ENCODE assay signal across 19 mouse cellular contexts in the genomic region with DNA sequence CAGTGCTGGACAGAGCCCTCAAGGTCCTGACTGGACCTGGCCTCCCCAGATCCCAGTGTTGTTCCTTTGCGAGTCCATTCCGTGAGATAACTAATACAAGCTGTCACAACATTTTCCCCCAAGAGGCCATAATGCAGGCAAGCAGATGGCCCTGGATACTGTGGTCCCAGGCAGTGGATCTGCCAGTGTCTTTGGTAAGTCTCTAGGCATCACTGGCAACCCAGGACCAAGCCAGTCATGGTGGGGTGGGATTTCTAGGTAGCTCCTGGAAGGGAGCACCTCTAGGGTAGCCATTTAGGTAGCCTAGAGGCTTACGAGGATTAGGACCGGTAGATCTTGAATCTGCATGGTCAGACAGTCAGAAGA. TPM values are rescaled to one million over a fixed set of nuclear protein-coding genes. Genes with fewer than 3 reads are reported as not detected.
DNase-seq lines count a peak whose midpoint lies in the region; ATAC-seq lines count a peak whose summit lies in the region.
"Had no signal": no experiment of that assay in that cellular context is flagged by ENCODE, and none has a peak within 500 bp of the region (broad histone marks: within the 10 kb centered on the region; RNA-seq: fewer than 3 reads in every experiment).

No protein-coding gene starts in this region.

- ATAC-seq in midbrain, embryonic 11.5 days (ENCODE audit: low FRiP score): no peak
- peak; percentile 54 for ATAC-seq in hindbrain, embryonic 12.5 days (ENCODE audit: low FRiP score)
- ATAC-seq in midbrain, embryonic 13.5 days: no peak
- ATAC-seq in kidney, embryonic 14.5 days (ENCODE audit: low FRiP score, low TSS enrichment): no peak
- ATAC-seq: forebrain, embryonic 14.5 days; liver, embryonic 12.5 days had no signal

- H3K4me2 ChIP-seq in midbrain, embryonic 11.5 days: no peak overlapping the region
- peak overlapping the region; percentile 2; the same call in 1 of the 2 replicates for H3K4me2 ChIP-seq in hindbrain, embryonic 12.5 days (replicated peaks)
- H3K4me2 ChIP-seq in midbrain, embryonic 13.5 days (replicated peaks): peak overlapping the region; percentile 32; the same call in 1 of the 2 replicates
- no peak overlapping the region for H3K4me2 ChIP-seq in kidney, embryonic 14.5 days (replicated peaks; ENCODE audit: low read depth, low read length)
- H3K4me2 ChIP-seq: heart, embryonic 11.5 days; limb, embryonic 12.5 days; liver, embryonic 12.5 days; lung, embryonic 15.5 days had no signal

- H3K9ac ChIP-seq in midbrain, embryonic 11.5 days (ENCODE audit: low read length): no peak overlapping the region
- no peak overlapping the region for H3K9ac ChIP-seq in hindbrain, embryonic 12.5 days
- H3K9ac ChIP-seq in midbrain, embryonic 13.5 days (replicated peaks): peak overlapping the region; percentile 3; the same call in 1 of the 2 replicates
- no peak overlapping the region for H3K9ac ChIP-seq in kidney, embryonic 14.5 days (ENCODE audit: low read depth, low read length)
- H3K9ac ChIP-seq: limb, embryonic 12.5 days; liver, embryonic 12.5 days; lung, embryonic 15.5 days had no signal

- 0 out of 2 replicates have a peak, but pooled peaks cover 5% of the 10 kb centered on the region for H3K9me3 ChIP-seq in midbrain, embryonic 10.5 days (replicated peaks)
- no peaks in the 10 kb centered on the region for H3K9me3 ChIP-seq in midbrain, embryonic 11.5 days (ENCODE audit: control insufficient read depth, low read length)
- 0 out of 2 replicates have a peak, but pooled peaks cover 3% of the 10 kb centered on the region for H3K9me3 ChIP-seq in hindbrain, embryonic 12.5 days (replicated peaks)
- H3K9me3 ChIP-seq in midbrain, embryonic 13.5 days: 0 out of 2 replicates have a peak, but pooled peaks cover 4% of the 10 kb centered on the region
- H3K9me3 ChIP-seq in kidney, embryonic 14.5 days (ENCODE audit: control insufficient read depth, low read length): no peaks in the 10 kb centered on the region
- H3K9me3 ChIP-seq: liver, embryonic 12.5 days; lung, embryonic 15.5 days had no signal

- H3K4me1 ChIP-seq in midbrain, embryonic 10.5 days: peaks cover 21% of the 10 kb centered on the region
- peaks cover 6% of the 10 kb centered on the region for H3K4me1 ChIP-seq in midbrain, embryonic 11.5 days (ENCODE audit: control insufficient read depth, insufficient read depth, low read length)
- H3K4me1 ChIP-seq in hindbrain, embryonic 12.5 days: peaks cover 22% of the 10 kb centered on the region
- peaks cover 19% of the 10 kb centered on the region for H3K4me1 ChIP-seq in midbrain, embryonic 13.5 days (replicated peaks)
- H3K4me1 ChIP-seq in kidney, embryonic 14.5 days (ENCODE audit: control insufficient read depth, insufficient read depth, low read length): peaks cover 7% of the 10 kb centered on the region; the same call in 1 of the 2 replicates
- H3K4me1 ChIP-seq: liver, embryonic 12.5 days; lung, embryonic 15.5 days had no signal

- DNase-seq in midbrain, embryonic 10.5 days (ENCODE audit: low spot score): no peak
- no peak for DNase-seq in midbrain, embryonic 11.5 days (ENCODE audit: low spot score, missing footprints)
- no peak for DNase-seq in kidney, postnatal 36 days
- DNase-seq in urinary bladder, postnatal 14 days (ENCODE audit: low spot score): no peak
- DNase-seq: adrenal gland, postnatal 25 days; B cell, adult 2 months; cerebellum, adult 11-12 months; heart, postnatal 10 days; kidney, adult 8-10 months; lung, postnatal 4 days; thymus, postnatal 4 days had no signal

- H3K27ac ChIP-seq in midbrain, embryonic 10.5 days (replicated peaks): peak overlapping the region; percentile 57
- H3K27ac ChIP-seq in midbrain, embryonic 11.5 days (ENCODE audit: low read depth, low read length): no peak overlapping the region
- peak overlapping the region; percentile 5; the same call in 1 of the 2 replicates for H3K27ac ChIP-seq in hindbrain, embryonic 12.5 days
- H3K27ac ChIP-seq in midbrain, embryonic 13.5 days: no peak overlapping the region
- H3K27ac ChIP-seq in kidney, embryonic 14.5 days (ENCODE audit: low read depth, low read length): no peak overlapping the region
- H3K27ac ChIP-seq: limb, embryonic 12.5 days; liver, embryonic 12.5 days; lung, embryonic 15.5 days had no signal

- 0 out of 2 replicates have a peak overlapping the region, but pooled peaks have one; percentile 3 for H3K4me3 ChIP-seq in midbrain, embryonic 10.5 days
- no peak overlapping the region for H3K4me3 ChIP-seq in midbrain, embryonic 11.5 days (ENCODE audit: low read depth, low read length)
- H3K4me3 ChIP-seq in hindbrain, embryonic 12.5 days: no peak overlapping the region
- H3K4me3 ChIP-seq in midbrain, embryonic 13.5 days (replicated peaks): no peak overlapping the region
- H3K4me3 ChIP-seq in kidney, embryonic 14.5 days (ENCODE audit: low read length): no peak overlapping the region
- H3K4me3 ChIP-seq: limb, embryonic 12.5 days; liver, embryonic 12.5 days; lung, embryonic 15.5 days had no signal

- WGBS in midbrain, embryonic 10.5 days: 62% methylated on average over 4 of the region's 4 CpGs
- 51% methylated on average over 4 of the region's 4 CpGs for WGBS in midbrain, embryonic 11.5 days
- WGBS in hindbrain, embryonic 12.5 days: 45% methylated on average over 4 of the region's 4 CpGs
- WGBS in midbrain, embryonic 13.5 days: 53% methylated on average over 4 of the region's 4 CpGs
- WGBS in kidney, embryonic 14.5 days: 47% methylated on average over 4 of the region's 4 CpGs

- no peaks in the 10 kb centered on the region for H3K36me3 ChIP-seq in midbrain, embryonic 10.5 days
- H3K36me3 ChIP-seq in midbrain, embryonic 11.5 days (ENCODE audit: control insufficient read depth, insufficient read depth, low read length): no peaks in the 10 kb centered on the region
- no peaks in the 10 kb centered on the region for H3K36me3 ChIP-seq in hindbrain, embryonic 12.5 days
- H3K36me3 ChIP-seq in midbrain, embryonic 13.5 days: no peaks in the 10 kb centered on the region
- no peaks in the 10 kb centered on the region for H3K36me3 ChIP-seq in kidney, embryonic 14.5 days (ENCODE audit: control insufficient read depth, insufficient read depth, low read length)
- H3K36me3 ChIP-seq: limb, embryonic 12.5 days; liver, embryonic 12.5 days; lung, embryonic 15.5 days had no signal

- H3K27me3 ChIP-seq in midbrain, embryonic 10.5 days (ENCODE audit: low read depth, poor library complexity, severe bottlenecking): no peaks in the 10 kb centered on the region
- no peaks in the 10 kb centered on the region for H3K27me3 ChIP-seq in midbrain, embryonic 11.5 days (ENCODE audit: control insufficient read depth, insufficient read depth, low read length)
- peaks cover 2% of the 10 kb centered on the region; the same call in 1 of the 2 replicates for H3K27me3 ChIP-seq in hindbrain, embryonic 12.5 days
- H3K27me3 ChIP-seq in midbrain, embryonic 13.5 days: no peaks in the 10 kb centered on the region
- H3K27me3 ChIP-seq in kidney, embryonic 14.5 days (ENCODE audit: control insufficient read depth, insufficient read depth, low read length): no peaks in the 10 kb centered on the region
- H3K27me3 ChIP-seq: limb, embryonic 12.5 days; liver, embryonic 12.5 days; lung, embryonic 15.5 days had no signal

RNA-seq across cellular contexts. Expression of a gene that starts 0.4 kb away (rescaled TPM):
- 0.33 and 0.46 TPM in 2 replicates for polyA plus RNA-seq in midbrain, embryonic 10.5 days (2016; fragmentation: Nextera tagmentation; extraction: Ambion mirVana)
- 0.15 and 0.28 TPM in 2 replicates for polyA plus RNA-seq in midbrain, embryonic 11.5 days (2014; fragmentation: Nextera tagmentation; extraction: Ambion mirVana)
- polyA plus RNA-seq in hindbrain, embryonic 12.5 days (2016; fragmentation: Nextera tagmentation; extraction: Ambion mirVana): 0.87 and 1.0 TPM in 2 replicates
- 0.63 and 0.82 TPM in 2 replicates for polyA plus RNA-seq in midbrain, embryonic 13.5 days (2015; fragmentation: Nextera tagmentation; extraction: Ambion mirVana)
- 0.11 and 0.13 TPM in 2 replicates for polyA plus RNA-seq in kidney, embryonic 14.5 days (2014; fragmentation: Nextera tagmentation; extraction: Ambion mirVana)
- polyA plus RNA-seq: heart, embryonic 11.5 days; liver, embryonic 12.5 days had no signal

Comparison
In these comparisons a context has a peak if more than half of its experiments do, and no peak if none do; other contexts are left out.
1. H3K27ac ChIP-seq: peak in midbrain, embryonic 10.5 days (single experiment) and hindbrain, embryonic 12.5 days (single experiment); none in midbrain, embryonic 11.5 days (single experiment), midbrain, embryonic 13.5 days (single experiment) and kidney, embryonic 14.5 days (single experiment).
2. H3K4me2 ChIP-seq: peak in hindbrain, embryonic 12.5 days (single experiment) and midbrain, embryonic 13.5 days (single experiment); none in midbrain, embryonic 11.5 days (single experiment) and kidney, embryonic 14.5 days (single experiment).